Mouse (Mus musculus) cerebellum, adult 2 months (tissue): Measurements from ENCODE around the gene Hoxa2.

ENCODE experiments used
- CTCF ChIP-seq: fragments of 200-500 bp; IDR thresholded peaks from 2 replicates; pipeline ENCODE4 v1.5.1; 2011; ENCODE audit warnings: low read depth, mild to moderate bottlenecking, control low read depth, low read length, moderate library complexity, borderline replicate concordance; ENCODE audit not compliant: insufficient read depth
- POLR2A ChIP-seq: fragments of 200-500 bp; IDR thresholded peaks from 2 replicates; pipeline ENCODE4 v1.6.1; 2011; ENCODE audit warnings: low read length, control low read depth, borderline replicate concordance; ENCODE audit not compliant: insufficient read depth

GRCm38 (mm10) chr6:52175864-52176263, 11.2 kb upstream of the Hoxa2 start:
- TF ChIP-seq POLR2A (no peak), CTCF (no peak)
